Mouse (Mus musculus): ENCODE data around the gene Hoxc10.

Hoxc10 gene

DNA sequence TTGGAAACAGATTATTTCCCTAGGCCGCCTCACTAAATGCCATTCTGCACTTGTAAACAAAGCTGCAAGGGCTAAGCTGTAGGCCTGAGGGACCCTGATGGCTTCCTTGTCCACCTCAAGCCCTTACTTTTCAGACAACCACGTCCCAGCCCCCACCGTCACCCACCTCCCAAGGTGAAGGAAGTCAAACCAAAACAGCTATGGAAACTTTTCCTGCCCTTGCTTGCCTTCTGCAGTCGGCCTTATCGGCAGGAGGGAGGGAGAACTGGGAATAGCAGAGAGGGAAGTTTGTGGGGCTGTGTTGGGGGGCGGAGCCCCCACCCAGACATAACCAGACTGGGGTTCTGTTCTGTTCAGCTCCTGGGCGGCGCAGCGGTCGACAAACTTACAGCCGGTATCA lies 25.6 kb downstream of the Hoxc10 start:
- DNase-seq = no peak

DNA sequence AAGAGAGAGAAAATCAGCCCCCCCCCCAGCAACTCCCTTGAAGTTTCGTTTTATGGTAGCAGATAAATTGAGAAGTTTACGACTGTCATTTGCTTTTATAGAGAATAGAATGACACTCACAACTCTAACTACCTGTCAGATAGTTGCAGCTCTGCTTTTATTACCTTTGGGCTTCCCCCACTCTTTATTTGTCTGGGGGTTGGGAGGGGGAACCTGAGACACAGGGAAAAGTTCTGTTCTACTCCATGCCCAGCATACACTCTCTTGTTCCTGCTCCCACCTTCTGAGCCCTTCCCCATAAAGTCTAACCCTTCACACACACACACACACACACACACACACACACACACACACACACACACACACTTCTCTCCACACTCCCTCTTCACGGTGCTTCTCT lies 26.3 kb downstream of the Hoxc10 start:
- DNase-seq = no peak

DNA sequence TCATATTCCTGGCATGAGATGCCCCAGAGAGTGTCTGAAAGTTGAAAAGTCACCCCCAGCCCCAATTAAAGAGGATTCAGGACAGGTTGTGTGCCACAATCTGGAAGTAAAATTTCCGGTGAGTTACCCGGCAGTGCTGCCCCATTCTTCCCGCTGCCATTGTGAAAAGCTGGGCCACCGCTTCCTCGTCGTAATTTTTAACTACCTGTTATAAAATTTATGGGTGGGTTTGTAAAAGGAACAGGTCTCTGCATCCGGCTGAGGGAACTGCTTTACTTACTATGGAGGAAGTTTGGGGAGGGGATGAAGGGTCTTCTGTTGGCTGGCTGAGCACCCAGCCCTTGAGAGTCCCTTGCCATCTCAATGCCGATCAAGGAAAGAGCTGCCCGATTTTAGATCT lies 30.0 kb downstream of the Hoxc10 start:
- no peak for DNase-seq

DNA sequence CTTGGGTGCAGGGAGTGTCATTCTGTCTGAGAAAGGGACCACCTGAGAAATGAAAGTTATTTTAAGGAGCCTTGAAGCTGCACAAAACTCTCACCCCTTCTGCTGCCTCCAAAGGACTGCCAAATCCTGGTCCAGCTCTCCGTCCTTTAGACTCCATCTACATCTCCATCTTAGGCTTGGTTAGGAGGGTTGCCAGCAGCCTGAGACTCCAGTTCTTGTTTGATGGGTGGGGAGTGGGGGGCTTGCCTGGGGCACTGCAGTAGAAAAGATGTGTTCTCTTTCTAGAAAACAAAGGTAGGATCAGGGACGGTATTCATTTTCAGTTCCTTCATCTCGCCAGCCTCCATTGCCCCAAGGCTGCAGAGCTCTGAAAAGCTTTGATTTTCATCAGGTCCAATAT lies 30.8 kb downstream of the Hoxc10 start:
- DNase-seq = no peak

DNA sequence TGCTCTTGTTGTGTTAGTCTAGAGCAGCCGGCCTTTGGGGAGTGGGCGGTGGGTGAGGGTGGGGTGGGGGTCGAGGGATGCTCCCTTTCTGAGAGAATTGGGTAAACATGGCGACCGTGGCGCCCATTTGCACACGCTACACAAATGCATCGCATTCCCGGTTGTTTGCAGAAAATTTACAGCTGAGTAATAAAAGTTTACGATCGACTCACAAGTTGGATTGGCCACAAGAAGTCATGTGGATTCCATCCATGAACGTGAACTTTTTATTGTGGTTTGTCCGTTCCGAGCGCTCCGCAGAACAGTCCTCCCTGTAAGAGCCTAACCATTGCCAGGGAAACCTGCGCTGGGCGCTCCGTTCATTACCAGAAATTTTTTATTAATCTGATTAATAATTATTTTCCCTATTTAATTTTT lies 31.4 kb downstream of the Hoxc10 start, which contains the start of gene Hoxc6:
Hoxc6 (plus strand) TSS at position 319 of the 417 bp plus-strand sequence.
- no peak for DNase-seq

DNA sequence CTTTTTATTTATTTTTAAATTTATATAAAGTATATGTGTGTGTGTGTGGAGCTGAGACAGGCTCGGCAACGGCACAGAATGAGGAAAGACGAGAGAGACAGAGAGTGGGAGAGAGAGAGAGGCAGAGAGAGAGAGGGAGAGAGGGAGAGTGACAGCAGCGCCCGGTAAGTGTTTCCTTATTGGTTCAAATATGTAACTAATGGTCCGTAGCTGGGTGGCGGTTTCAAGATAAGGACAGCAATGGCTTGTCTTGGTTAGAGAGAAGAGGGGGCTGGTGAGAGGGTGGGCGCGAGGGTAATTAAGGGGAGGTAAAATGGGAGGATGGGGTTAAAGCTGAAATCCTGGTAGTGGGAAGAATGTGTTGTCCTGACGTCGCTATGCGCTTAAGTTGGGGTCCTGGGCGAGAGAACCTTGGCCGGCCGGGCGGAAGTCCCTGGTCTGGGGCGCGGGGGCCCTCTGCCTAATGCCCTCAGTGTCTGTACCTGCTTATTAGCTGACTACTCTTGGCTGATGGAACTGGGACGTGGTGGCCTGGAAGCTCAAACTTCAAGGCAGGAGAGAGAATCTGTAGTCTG lies 32.1 kb downstream of the Hoxc10 start:
- no peak for DNase-seq

DNA sequence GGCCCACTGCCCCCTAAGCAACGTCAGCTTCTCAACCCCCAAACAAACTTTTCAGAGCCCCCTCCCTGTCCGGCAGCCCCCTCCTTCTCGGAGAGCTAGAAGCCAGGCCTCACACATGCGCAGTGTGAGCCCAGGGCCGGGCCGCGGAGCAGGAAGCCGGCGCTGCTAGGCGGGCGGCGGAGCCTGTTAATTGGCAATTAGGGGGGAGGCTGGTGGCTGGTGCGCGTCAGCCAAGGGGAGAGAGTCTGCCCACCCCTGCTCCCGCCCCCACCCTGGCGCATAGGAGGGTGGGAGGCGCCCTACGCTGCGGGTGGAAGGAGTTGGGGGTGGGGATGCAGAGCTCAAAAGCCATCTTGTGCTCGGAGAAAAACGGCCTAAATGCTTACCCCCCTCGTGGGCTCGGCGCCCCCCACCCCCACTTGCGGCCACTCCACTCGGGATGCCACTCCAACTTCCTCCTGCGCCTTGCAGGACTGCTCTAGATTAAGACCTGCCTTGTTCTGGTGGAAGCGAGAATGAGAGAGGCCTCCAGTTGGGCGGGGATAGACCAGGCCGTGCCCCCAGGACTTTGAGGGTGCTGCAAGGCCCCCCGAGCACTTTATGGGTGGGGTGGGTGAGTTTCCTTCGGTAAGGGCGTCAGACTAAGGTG lies 32.7 kb downstream of the Hoxc10 start:
- DNase-seq = peak; percentile 18

DNA sequence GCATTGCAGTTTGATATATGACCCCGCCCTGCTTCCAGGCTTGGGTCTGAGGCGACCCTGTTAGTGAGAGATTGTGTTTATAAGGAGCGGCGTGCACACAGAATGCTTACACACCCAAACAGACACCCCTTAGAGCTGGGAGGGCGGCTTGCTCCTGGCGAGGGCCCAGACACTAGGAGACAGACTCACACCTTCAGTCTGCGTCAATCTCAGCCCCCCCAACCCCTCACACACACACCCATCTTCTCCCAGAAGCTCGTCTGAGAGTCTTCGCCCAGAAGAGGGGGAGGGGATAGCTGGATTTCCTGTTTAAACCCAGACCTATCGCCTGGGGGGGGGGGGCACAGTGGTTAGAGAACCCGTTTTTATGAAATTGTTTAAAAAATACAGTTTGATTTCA lies 33.4 kb downstream of the Hoxc10 start:
- no peak for DNase-seq

DNA sequence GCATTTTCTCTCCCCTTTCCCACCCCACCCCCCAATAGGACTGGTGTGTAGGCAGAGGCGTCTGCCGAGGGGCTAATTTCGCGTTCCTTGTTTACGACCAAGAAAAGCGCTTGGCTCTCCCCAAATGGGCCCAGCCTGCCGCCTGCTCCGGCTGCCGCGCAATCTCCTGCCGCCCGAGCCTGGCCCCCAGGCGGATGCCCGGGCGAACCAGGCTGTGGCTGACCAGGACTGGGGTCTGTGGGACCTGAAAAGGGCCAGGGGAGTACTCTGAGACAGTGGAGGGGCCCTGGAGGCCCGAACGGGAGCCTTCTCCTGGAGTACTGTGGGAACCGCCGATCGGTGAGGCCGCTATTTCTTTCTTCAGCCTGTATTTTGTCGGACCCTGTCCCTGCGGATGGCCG lies 33.9 kb downstream of the Hoxc10 start:
- DNase-seq = no peak

DNA sequence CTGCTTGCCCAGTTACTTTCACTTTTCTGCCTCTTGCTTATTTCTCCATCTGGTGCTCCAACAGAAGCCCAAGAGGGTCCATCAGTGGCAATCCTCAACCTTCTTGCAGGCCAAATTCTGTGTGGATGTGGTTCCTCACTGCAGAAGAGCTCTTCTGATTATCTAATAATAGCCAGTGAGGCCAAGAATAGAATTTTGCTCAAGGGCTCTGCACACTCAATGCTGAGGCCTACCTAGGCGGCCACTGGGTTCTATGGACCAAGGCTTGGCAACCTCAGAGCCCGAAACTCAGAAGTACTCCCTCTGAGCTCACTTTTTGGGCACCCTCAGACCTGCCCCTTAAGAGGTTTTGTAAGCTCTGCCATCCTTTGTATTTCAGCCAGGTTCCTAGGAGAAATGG lies 34.8 kb downstream of the Hoxc10 start:
- DNase-seq = no peak

DNA sequence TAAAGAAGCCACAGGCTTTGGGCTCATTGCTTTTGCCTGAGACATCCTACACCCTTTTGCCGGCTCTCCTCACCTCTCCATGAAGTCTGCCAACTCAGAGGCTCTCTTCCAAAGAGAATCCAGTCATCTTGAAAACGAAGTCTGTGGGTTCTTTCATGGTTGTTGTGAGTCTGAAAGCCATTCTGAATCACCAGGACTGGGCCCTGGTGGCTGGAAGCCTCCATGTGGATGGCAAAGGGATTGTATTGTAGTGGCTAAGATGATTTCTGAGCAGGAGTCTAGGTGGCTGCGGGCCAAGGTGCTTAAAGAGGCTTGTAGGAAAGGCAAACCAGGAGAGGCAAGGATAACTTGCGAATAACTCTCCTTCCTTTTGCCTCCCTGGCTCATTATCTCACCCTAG lies 35.6 kb downstream of the Hoxc10 start:
- DNase-seq = no peak

DNA sequence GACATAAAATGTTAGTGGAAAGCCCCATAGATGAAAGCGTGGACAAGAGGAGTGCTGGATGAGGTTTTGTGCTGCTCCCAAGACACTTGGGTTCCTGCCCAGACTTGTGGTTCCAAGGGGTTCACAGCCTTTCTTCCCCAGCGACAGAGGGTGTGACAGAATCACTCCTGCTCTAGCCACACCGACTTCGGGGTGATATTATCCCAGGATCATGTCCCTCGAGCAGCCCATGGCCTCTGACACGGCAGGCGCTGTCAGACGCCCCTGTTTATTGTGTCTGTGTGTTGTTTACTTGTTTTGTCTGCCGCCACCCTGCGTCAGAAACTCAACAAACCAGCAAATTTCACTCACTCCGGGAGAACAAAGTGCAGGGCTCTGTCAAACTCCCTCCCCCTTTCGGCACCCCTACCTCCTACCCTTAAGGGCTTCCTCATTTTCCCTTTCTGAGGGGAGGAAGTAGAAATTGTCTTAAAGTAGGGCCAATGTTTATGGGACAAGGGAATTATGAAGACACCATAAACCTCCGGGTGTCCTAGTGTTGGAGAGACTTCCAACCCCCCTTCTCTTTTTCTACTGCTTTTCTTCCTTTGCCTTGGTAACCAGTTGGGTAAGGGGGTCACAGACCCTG lies 36.3 kb downstream of the Hoxc10 start:
- no peak for DNase-seq

DNA sequence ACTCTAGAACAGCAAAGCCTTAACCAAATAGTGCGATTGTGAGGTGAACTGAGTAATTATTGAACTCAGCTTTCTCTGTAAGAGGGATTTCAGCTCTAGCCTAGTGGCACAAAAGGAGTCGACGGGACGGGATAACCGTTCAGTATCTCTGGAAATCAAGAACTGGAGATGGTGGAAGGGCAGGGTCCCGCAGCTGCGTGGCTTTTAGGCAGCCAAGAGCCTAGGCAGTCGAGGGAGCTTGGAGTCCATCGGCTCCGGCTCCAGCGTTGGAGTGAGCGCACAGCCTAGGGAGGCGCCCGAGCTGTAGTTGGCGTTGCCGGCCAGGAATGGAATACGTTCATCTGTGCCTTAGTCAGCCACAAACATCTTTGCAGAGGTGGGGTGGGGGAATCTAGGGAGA lies 38.7 kb downstream of the Hoxc10 start:
- no peak for DNase-seq

DNA sequence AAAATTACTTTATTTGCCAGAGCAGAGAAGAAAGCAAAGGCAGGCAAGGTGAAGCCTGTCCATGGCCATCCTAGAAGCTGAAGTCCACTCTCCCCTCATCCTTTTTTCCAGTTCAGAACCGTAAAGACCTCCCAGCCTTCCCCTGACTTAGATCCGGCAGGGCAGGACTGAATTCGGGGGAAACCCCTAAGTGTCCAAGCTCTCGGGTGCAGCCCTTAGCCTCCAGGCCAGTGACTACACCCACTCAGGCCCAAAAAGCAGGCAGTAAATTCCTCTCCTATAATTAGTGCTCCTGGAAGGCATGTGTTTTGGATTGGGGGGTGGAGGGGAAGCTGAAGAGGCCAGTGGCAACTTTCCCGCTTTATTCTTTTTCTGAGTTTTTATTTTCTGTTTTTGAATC lies 39.2 kb downstream of the Hoxc10 start:
- no peak for DNase-seq

DNA sequence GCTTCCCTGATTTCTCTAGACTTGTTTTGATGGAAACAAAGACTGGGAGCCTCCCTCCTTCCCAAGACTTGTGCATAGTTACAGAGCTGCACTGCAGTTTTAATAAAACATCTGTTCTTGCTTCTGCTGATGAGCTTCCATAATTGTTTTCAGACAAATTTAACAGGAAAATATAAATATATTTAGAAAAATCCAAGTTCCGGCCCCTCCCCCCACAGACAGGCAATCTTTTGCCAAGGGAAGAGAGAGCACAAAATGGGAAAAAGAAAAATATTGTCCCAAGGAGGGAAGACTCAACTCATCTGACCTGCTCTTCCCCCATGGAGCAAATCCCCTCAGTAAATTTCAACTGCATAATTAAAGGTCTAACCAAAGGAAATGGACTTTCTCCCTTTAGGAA lies 39.7 kb downstream of the Hoxc10 start:
- DNase-seq = no peak

DNA sequence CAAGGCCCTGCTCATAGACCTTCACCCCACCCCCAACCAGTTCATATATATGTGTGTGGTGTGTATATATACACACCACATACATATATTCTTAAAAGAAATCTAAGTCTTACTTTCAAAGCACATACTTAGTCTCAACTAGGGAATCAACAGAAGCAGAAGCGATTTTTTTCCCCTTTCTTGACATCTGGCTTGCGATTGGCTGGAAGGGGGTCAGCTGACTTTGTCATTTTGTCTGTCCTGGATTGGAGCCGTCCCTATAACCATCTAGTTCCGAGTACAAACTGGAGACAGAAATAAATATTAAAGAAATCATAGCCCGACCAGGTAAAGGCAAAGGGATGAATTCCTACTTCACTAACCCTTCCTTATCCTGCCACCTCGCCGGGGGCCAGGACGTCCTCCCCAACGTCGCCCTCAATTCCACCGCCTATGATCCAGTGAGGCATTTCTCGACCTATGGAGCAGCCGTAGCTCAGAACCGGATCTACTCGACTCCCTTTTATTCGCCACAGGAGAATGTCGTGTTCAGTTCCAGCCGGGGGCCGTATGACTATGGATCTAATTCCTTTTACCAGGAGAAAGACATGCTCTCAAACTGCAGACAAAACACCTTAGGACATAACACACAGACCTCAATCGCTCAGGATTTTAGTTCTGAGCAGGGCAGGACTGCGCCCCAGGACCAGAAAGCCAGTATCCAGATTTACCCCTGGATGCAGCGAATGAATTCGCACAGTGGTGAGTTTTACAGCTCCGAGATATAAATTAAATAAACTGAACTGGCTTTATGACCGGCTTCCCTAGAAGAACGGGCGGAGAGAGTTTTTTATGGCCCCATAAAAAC lies 42.9 kb downstream of the Hoxc10 start:
- DNase-seq = no peak

DNA sequence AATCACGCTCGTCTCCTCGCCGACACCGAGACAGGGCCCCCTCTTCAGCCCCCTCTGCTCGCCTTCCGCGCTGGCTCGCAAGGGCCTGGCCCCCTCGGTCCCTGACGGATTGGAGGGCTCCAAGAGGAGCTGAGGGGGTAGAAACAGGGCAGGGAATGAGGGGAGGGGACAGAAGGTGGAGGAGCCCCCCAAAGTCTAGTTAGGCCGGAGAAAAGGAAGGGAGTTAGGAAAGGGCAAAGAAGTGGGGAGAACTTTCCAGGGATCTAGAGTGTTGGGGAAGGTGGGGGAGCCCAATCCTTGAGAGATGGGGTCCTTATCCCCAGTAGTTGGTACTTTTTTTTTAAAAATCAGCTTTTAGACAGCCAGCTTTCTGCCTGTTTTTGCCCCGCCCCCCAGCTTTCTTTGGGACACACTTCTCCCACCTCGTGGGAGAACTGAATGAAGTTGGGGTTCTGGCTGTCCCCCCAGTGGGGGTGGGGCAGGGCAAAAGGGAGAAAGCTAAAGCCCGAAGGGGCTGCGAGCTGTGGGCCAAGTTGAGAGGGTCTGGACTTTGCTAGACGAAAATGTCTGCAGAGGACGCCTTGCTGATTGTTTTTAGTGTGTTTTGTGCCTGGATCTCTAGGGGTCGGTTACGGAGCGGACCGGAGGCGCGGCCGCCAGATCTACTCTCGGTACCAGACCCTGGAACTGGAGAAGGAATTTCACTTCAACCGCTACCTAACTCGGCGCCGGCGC lies 43.7 kb downstream of the Hoxc10 start:
- no peak for DNase-seq

DNA sequence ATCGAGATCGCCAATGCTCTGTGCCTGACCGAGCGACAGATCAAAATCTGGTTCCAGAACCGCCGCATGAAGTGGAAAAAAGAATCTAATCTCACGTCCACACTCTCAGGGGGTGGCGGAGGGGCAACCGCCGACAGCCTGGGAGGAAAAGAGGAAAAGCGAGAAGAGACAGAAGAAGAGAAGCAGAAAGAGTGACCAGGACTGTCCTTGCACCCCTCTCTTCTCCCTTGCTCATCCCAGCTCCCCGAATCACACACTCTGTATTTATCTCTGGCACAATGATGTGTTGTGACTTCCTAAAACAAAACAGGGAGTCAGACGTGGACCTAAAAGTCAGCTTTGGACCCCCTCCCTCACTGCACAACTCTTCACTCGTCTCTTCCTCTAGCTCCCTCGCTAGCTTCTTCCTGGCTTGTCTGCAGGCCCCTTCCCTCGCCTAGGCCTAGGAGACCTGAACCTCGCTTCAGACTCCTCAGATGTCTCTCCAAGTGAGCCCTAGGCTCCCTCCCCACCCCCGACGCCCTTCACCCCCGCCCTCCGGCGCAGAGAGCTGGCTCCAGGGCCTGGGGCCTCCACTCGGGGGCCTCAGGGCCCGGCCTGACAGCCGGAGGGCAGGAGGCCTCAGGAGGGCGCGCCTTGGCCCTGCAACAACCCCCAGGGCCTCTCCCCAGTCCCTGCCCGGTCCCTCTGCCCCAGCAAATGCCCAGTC lies 44.4 kb downstream of the Hoxc10 start:
- no peak for DNase-seq

DNA sequence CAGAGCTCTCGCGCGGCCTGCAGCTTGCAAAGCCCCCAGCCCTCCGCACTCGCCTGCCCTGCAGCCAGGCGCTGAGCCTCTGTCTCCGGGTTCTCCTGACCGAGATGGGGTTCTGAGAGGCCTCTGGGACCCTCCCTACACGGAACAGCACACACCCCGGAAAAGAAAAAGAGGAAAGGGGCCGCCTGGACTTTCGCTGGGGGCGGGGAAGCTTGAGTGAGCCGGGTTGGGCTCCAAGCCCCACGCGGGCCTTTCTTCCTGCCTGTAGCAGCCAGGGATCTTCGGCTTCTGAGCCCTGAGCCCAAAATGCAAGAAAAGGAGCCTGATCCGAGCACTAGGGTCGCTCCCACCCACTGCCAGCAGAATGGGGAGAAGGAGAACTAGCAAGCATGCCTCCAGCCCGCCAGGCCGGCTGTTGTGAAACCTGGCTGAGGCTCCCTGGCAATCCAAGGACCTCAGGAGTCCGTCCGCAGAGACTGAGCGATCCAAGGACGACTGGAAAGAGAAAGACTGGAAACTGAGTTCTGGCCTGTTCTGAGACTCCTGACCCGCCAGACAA lies 45.4 kb downstream of the Hoxc10 start:
- DNase-seq = no peak

DNA sequence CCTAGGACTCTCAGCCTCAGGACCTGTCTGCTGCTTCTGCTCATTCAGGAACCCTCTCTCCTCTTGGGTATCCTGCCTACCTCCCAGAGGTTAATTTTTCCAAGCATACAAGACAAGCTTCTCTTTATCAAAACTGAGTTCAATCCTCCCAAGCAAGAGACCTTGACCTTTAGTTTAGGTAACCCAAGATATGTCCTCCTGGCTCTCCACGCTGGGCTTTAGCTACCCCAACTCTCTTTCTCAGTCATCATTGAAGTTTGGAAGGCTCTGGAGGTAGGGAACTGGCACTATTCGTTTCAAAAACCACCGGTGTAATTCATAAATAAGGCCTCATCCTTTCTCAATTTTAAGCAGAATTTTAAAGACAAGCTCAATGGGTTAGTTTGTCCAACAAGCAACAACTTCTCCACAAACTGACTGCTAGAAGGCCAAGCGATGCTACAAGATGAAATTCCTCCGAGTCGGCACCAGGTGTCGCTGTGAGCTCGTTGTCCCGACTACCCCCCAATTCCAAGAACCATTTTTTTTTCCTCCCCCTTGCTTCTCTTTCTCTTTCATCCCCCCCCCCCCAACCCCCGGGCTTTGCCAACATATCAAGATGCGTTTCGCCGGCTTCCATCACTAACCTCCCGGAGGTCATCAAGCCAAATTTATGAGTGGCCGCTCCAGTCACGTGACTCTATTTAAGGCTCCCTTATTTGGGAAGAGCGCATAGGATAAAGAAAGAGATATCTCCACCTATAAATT lies 46.8 kb downstream of the Hoxc10 start:
- DNase-seq = no peak
